Mouse (Mus musculus) MEL (cell line): ENCODE measurements at regions not wholly inside any gene's neighbourhood (a gene's known extent, or its start where the extent isn't known, plus 50 kb on each side); places are given as distances from the start of the nearest gene placed in this dataset.

Source experiments
- CHD2 ChIP-seq: IDR thresholded peaks from 2 replicates; pipeline ENCODE4 v1.6.1; 2011; ENCODE audit warnings: low read length, improper control_type of control experiment
- CTCF ChIP-seq, 3 experiments: IDR thresholded peaks in 2 of 3; conservative IDR thresholded peaks in 1 of 3; 2 replicates each; pipeline ENCODE4 v1.5.1; 2011 to 2012; ENCODE audit warnings: low read length in 3 of 3, low read depth in 2 of 3, mild to moderate bottlenecking in 2 of 3, improper control_type of control experiment in 1 of 3, inconsistent platforms in 1 of 3, mixed read lengths in 1 of 3, moderate library complexity in 1 of 3; ENCODE audit not compliant: control insufficient read depth in 1 of 3, insufficient read depth in 1 of 3, poor library complexity in 1 of 3, severe bottlenecking in 1 of 3
- NELFE ChIP-seq: IDR thresholded peaks from 2 replicates; pipeline ENCODE4 v1.6.1; 2011; ENCODE audit warnings: low read depth, low read length, improper control_type of control experiment

DNA sequence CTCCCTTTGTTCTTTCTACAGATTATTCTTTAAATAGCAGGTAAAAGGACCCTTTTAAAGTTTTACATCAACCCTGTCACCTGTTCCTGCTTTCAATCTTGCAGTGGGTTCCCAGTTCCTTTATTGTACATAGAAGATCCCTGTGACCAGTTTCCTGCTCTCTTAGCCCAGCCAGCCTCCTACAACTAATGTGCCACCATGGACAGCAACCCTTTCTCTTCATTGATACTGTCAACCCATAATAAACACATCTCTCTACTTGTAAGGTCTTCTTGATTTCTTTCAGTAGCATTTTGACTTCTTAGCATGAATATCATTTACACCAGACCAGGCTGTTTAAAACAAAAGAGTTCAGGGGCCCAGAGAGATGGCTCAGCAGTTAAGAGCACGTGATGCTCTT is 124.2 kb upstream of the Xpo1 start:
- TF ChIP-seq CHD2 = no peak
- no peak for TF ChIP-seq NELFE
- no peak for TF ChIP-seq CTCF (IDR thresholded peaks at IDR 0.05 in 2 of 3, conservative IDR thresholded peaks at IDR 0.05 in 1 of 3; ENCODE audit: control insufficient read depth in 1 of 3, insufficient read depth in 1 of 3, low read depth in 2 of 3, low read length in 3 of 3, poor library complexity in 1 of 3, severe bottlenecking in 1 of 3)
